Mouse (Mus musculus): ENCODE data around the gene Sparc.
A peak's percentile ranks its signal among the peaks of the same experiment; 100 is the strongest.
"Not testable (repeated sequence)": the region's sequence is repeated elsewhere in the genome, so short reads cannot be mapped to it uniquely, and the experiment has no call there.

Gene Sparc

GRCm38 (mm10) chr11:55436089-55436488 is 13.1 kb upstream of the Sparc start:
- DNase-seq (ENCODE audit: low spot score): no peak

GRCm38 (mm10) chr11:55432981-55433380 is 10.0 kb upstream of the Sparc start:
- DNase-seq (ENCODE audit: low spot score): no peak

GRCm38 (mm10) chr11:55429973-55430372 is 7.0 kb upstream of the Sparc start:
- no peak for DNase-seq (ENCODE audit: low spot score)

- DNase-seq (ENCODE audit: low spot score): peak; percentile 81
Observed at GRCm38 (mm10) chr11:55428186-55429012, 5.4 kb upstream of the Sparc start.

- DNase-seq (ENCODE audit: low spot score): no peak
Observed at GRCm38 (mm10) chr11:55424746-55425360, 1.9 kb upstream of the Sparc start.

- DNase-seq (ENCODE audit: low spot score): no peak
Observed at GRCm38 (mm10) chr11:55423756-55424155, 773 bp upstream of the Sparc start.

GRCm38 (mm10) chr11:55419678-55420307 is 3.2 kb downstream of the Sparc start:
- peak; percentile 80 for DNase-seq (ENCODE audit: low spot score)

DNA sequence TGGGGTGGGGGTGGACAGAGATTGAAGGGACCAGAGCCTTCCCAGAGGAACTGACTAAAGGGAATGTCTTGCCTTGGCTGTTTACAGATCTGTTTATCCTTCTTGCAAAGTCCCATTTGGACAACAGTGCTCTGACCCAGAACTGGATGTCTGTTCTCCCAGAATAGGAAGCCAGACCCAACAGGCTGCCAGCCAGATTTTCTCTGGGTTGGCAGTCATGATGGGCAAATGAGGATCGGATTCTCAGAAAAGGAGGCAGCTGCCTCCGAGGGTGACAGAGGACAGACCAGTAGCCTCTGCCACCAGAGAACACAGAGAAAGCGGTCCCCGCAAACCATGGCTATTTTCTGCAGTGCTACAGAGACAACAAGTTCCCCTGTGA is 3.7 kb downstream of the Sparc start:
- DNase-seq (ENCODE audit: low spot score): no peak

- no peak for DNase-seq (ENCODE audit: low spot score)
Observed at GRCm38 (mm10) chr11:55418704-55419061, 4.3 kb downstream of the Sparc start.

- peak; percentile 77 for DNase-seq (ENCODE audit: low spot score)
Observed at GRCm38 (mm10) chr11:55417898-55418703, 4.9 kb downstream of the Sparc start.

- no peak for DNase-seq (ENCODE audit: low spot score)
Observed at GRCm38 (mm10) chr11:55416609-55417265, 6.2 kb downstream of the Sparc start.

- not testable (repeated sequence) for DNase-seq (ENCODE audit: low spot score)
Observed at GRCm38 (mm10) chr11:55415731-55416130, 7.3 kb downstream of the Sparc start.

DNA sequence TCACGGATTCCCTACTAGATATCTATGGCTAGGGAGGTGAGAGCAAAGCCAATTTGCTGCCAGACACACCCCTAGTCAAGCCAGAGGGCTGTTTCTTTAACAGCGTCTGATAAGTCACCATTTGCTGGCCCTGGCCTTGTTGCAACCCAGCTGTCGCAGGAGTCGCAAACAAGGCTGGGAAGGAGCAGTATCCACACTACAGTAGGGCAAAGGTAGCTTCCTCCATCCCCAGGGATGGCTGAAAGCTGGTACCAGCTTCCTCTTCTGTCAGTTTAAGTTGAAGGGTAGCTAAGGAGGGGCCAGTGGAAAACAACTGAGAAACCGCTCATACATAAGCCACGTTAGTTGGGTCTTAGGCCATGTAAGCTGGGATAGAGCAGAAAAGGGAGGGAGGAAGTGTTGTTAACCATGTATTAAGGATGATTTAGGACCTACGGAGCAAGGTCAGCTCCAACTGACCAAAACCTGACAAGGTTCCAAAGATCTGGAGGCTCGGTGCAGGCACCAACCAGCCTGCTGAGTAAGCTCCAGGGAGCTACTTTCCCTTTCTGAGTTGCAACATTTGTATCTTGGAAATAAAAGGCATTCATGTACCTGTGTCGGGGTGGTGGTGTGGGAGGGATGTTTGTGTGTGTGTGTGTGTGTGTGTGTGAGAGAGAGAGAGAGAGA is 7.8 kb downstream of the Sparc start:
- no peak for DNase-seq (ENCODE audit: low spot score)

DNA sequence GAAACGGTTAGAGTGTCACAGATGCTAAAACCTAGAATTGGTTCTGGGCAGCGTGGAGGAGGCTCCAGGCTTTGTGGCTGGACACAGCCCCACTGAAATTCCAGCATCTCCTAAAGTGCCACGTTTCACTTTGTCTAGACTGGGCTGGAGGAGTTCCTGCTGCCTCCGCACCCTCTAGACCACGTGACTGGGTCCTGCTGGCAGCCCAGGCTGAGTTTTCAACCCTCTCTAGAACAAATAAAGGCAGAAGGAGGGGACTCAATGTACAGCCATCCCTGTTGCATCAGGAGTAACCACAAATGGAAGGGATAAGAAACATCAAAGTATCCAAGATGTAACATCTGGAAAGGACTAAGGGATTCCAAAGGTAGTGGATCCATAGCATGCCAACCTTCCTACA is 8.7 kb downstream of the Sparc start:
- peak; percentile 82 for DNase-seq (ENCODE audit: low spot score)

- DNase-seq (ENCODE audit: low spot score): no peak
Observed at GRCm38 (mm10) chr11:55413416-55413796, 9.6 kb downstream of the Sparc start.

DNA sequence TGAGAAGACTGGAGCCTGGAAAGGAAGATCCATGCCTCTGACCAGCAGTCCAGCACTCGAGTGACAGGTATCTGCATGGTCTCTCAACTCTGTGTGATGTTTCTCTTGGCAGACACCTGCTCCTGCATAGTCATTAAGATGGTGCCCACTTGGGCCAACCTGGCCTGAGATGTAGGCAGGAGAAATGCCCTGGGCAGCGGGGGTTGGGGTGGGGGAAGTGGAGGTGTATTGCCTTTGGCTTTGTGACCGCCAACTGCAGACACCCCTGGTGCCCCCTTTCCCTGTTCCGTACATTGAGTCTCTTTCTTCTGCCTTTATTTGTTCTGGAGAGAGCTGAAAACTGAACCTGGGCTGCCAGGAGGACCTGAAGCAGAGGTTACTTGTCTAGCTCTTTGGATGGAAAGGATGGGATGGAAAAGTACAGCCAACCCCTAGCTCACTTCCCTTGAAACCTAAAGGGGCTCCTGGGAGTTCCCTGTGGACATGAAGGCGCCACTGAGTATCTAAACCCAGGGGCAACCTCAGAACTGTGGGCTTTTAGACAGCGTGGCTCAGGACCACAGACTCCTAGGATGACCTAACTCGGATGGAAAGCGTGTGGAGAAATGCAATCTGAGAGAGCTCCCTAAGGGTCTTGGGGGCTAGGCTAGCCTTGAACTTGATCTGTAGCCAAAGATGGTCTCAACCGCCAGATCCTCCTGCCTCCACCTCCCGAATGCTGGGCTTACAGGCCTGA is 10.1 kb downstream of the Sparc start:
- DNase-seq (ENCODE audit: low spot score): no peak

GRCm38 (mm10) chr11:55412034-55412433 is 10.9 kb downstream of the Sparc start:
- DNase-seq (ENCODE audit: low spot score): no peak

GRCm38 (mm10) chr11:55410502-55410901 is 12.5 kb downstream of the Sparc start:
- DNase-seq (ENCODE audit: low spot score): no peak

GRCm38 (mm10) chr11:55410005-55410404 is 13.0 kb downstream of the Sparc start:
- DNase-seq (ENCODE audit: low spot score): no peak

DNA sequence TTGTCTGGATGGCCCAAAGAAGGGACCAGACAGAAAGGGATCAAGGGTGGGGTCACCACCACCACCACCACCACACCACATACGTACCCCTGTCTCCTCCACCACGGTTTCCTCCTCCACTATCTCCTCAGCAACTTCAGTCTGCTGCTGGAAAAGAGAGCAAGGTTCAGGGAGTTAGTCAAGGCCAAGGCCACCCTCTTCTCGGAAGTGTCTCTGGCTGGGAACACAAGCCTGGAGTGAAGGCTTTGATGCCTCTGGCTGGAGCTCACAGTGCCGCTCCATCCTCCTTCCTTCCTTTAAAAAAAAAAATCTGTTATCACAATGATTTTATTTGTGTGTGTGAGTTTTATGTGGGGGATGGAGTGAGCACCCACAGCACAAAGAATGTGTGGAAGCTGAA is 15.8 kb downstream of the Sparc start:
- no peak for DNase-seq (ENCODE audit: low spot score)

All from lung, postnatal 25 days (tissue).